Mouse (Mus musculus) fibroblast of lung, adult 2 months (primary cell): ENCODE results near the gene Sult2b1.

Experiments
- DNase-seq: peaks from one replicate; pipeline ENCODE4 v3.0.0-alpha.2; 2011; ENCODE audit warnings: low read depth

Gene Sult2b1

GRCm38 (mm10) chr7:45711316-45712021 lies 73.0 kb downstream of the Sult2b1 start:
- DNase-seq: no peak

DNA sequence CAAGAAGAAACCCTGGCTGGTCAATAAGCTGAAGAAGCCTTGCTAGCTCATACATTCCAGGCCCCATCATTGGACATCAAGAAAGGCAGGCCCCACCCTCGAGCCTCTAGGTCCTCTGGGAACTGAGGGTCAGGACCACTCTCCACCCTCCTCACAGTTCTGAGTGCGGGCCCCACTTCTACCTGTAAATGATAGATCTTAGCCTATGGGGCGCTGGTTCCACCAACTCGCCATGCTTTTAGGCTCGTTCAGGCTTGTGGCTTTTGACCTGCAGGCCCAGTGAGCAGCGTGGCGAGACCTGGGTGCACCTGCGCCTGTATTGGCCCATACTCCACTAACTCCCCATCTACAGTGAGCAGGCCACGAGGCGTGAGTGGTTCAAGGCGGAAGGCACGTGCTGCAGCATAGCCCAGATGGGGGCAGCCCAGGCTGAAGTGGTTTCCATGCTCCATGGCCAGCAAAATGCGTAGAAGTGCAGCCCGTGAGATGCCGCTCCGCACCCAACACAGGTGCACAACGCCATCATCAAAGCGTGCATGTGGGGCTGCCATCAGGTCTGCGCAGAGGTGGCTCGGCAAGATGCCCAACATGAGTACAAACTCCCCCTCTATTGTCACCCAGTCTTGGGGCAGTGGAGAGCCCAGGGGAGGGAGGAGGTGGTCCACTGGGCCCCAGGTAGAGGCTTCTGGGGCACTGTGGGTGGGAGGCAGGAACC lies 73.8 kb downstream of the Sult2b1 start:
- DNase-seq: no peak

- DNase-seq: no peak
Observed at GRCm38 (mm10) chr7:45709677-45710355, 74.7 kb downstream of the Sult2b1 start.

DNA sequence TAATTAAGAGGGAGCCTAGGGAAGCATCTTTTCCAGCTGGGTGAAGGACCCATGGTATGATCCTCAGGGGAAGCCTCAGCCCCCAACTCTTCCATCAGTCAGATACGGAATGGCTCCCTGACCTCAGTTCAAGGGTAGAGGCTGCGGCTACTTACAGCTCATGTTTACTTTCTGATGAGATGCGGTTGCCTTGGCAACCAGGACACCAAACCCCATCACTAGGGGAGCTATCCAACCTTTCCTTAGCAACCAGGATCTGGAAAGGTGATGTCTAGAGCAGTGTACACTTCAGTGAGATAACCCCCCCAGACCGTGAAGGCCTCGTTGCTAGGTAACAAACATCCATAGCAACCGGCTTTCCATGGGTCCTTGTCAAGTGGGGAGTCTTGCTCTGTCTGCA lies 75.4 kb downstream of the Sult2b1 start:
- DNase-seq: no peak

DNA sequence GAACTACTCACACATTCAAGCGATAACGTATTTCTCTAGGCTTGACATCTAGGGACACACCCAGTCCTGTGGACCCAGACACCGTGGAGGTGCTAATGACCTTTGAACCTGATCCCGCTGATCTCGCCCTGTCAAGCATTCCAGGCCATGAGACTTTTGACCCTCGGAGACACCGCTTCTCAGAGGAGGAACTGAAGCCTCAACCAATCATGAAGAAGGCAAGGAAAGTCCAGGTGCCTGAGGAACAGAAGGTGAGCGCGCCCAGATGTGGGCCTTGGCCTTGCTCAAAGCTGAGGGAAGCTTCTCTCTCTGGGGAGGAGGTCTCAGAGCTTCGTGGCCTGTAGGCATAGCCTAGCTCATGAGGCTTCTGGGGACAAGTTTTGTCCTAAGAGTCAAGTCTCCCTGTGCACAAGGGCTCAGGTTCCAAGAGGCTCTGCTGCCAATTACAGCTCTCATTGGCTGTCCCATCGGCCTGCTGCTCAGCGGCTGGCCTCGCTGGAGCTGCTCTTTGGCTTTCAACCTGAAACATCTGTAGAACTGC lies 76.2 kb downstream of the Sult2b1 start:
- DNase-seq: no peak

- peak; percentile 91 for DNase-seq
Observed at GRCm38 (mm10) chr7:45707375-45707967, 77.0 kb downstream of the Sult2b1 start.

DNA sequence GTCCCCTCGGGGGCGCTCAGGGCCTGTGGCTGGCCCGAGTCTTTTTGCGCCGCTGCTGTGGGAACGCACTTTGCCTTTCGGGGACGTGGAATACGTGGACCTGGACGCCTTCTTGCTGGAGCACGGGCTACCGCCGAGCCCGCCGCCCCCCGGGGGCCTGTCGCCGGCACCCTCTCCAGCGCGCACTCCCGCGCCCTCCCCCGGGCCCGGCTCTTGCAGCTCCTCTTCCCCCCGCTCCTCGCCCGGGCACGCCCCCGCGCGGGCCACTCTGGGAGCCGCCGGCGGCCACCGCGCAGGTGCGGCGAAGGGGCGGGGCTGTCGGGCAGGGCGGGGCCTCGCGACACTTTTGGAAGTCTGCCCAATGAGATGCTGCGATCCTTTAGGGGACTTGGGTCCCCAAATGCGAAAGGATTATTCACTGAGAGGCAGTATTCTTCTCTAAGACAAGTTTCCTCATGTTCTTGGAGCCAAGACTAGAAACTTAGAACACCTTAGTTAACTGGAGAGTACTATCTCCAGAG lies 77.7 kb downstream of the Sult2b1 start:
- DNase-seq: no peak

DNA sequence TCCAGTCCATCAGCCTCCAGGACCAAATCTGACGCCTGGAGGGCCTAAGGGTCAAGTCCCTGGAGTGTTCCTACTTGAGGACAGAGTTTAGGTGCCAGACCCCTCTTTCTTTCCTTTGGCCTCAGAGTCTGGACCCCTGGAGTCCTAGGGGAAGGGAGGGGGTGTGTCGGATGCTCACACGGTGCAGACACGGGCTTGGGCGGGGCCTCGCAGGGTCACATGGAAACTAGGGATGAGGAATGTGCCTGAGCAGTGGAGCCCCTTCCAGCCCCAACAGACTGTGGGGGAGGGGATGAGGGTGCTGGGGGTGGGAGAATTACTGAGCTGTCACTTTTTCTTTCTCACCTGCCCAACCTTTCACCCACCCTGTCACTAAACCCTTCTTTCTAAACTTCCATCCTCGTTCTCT lies 78.6 kb downstream of the Sult2b1 start:
- no peak for DNase-seq

DNA sequence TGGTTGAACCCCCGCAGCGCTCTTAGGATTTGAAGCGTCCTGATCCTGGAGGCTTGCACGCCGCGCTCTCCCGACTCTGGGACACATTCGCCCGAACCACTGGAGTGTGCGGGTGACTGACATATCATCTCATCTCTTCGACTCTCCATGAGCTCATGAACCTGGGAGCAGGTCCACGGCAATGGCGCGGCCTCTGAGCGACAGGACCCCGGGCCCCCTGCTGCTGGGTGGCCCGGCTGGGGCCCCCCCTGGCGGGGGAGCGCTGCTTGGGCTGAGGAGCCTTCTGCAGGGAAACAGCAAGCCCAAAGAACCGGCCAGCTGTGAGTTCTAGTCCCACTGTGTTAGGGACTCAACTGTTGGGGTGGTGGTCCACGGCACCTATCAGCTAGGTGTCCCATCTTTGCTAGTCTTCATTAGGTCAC lies 79.0 kb downstream of the Sult2b1 start:
- no peak for DNase-seq

DNA sequence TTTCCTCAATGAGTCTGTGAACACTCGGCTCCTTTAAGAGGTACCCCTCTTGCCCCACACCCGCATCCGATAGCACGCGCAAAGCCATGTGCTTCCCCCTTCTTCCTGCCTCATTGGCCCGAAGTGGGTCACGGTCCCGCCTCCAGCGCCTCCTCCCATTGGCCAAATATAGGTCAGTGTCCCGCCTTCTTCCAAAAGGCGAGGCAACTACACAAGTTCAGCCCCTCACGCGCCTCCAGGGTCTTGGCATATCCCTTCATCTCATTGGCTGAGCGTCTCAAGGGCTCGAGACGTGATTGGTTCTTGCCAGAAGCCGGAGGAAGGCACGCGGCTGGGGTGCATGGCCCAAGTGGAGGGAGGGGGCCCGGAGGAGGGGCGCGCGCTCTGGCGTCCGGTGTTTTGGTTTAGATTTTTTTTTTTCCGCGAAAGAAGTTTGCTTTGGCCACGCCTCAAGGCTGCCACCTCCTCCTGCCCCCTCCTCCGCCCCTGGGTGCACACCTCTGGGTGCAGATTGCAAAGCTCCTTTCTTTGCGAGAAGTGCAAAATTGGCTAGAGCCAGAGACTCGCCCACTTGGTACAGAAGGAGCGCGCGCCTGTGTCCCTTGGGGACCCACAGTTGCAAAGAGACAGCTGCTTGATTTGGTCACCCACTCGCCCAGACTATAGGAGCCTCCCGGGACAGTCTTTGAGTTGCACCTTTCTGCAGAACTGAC lies 79.6 kb downstream of the Sult2b1 start, which contains the start of gene Dbp:
Gene Dbp, plus strand, starts transcription at position 359 of the 713 bp plus-strand sequence.
- DNase-seq: peak; percentile 100

DNA sequence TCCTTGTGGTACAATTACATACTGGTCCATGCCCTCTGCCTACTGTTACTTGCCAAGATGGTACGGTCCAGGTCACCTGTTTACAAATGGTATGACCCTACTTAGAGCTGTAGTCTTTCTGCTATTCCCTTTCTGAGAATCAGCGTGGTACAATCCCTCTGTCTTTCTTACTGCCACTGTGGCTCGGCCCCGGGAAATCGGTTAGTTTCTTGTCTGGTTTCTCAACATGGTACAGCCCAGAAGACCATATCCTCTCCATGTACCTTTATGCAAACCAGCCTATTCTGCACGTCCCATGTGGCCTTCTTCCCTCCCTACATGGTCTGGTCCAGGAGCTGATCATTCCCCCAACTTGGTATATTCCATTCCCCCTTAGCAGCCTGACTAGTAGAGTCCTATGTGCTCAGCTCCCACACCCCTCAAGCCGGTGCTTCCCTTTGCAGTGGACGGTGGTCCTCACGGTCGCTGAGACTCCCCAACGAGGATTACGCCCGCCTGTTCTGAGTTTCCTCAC lies 80.4 kb downstream of the Sult2b1 start:
- DNase-seq: no peak

- no peak for DNase-seq
Observed at GRCm38 (mm10) chr7:45703521-45704033, 80.9 kb downstream of the Sult2b1 start.

DNA sequence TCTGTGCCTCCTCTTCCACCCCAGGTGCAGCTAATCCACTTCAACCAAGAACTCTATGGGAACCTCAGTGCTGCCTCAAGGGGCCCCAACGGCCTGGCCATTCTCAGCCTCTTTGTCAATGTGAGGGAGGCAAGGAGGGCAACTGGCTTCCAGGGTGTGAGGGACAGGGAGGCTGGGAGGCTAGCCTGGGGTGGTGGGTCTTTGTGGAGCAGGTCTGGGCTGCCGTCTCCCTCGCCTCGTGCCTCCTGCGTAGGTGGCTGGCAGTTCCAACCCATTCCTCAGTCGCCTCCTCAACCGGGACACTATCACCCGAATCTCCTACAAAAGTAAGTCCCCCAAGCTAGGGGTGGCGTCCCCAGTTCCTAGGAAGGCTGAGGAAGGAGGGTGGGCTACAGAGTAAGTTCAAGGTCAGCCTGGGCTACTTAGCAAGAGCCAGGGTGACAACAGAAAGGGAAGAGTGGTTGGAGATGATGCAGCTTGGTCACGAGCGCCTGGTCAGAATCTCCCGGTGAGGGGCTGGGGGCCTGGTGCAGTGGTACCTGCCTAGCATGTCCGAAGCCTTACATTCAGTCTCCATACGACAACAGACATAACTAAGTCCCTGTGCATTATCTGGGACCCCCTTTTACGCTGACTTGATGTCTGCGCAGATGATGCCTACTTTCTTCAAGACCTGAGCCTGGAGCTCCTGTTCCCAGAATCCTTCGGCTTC lies 81.5 kb downstream of the Sult2b1 start:
- no peak for DNase-seq

- DNase-seq: no peak
Observed at GRCm38 (mm10) chr7:45702316-45702715, 82.2 kb downstream of the Sult2b1 start.

GRCm38 (mm10) chr7:45701607-45702006 lies 82.9 kb downstream of the Sult2b1 start:
- no peak for DNase-seq

- DNase-seq: no peak
Observed at GRCm38 (mm10) chr7:45701072-45701471, 83.4 kb downstream of the Sult2b1 start.

DNA sequence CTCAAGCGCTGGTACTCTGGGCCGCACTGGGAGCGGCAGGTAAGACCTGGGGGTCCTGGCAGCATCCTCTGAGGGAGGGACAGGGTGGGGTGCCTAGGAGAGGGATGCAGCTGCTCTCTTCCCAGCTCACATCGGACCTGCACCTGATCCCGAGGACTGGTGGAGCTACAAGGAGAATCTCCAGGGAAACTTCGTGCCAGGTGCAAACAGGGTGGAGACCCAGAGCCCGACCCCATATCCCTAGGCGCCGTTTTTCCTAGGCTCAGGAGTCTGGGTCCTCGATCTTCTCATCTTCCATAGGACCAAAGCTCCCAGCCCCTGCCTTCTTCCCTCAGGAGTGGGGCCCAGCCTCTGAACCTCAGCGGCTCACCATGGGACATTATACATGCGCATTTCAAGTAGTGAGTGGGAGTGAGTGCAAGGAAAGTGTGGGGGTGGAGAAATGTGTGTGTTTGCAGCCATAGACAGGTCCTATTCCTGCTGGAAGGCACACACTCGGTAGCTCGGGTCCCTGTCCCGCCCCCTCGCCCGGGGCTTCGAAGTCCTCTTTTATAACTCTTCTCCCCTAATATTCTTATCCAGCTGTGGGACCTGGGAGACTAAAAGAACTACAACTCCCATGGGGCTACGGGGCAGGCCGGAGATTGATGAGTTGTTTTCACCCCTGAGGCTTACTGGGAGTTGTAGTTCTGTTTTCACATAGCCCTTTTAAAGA lies 84.0 kb downstream of the Sult2b1 start:
- DNase-seq: no peak

DNA sequence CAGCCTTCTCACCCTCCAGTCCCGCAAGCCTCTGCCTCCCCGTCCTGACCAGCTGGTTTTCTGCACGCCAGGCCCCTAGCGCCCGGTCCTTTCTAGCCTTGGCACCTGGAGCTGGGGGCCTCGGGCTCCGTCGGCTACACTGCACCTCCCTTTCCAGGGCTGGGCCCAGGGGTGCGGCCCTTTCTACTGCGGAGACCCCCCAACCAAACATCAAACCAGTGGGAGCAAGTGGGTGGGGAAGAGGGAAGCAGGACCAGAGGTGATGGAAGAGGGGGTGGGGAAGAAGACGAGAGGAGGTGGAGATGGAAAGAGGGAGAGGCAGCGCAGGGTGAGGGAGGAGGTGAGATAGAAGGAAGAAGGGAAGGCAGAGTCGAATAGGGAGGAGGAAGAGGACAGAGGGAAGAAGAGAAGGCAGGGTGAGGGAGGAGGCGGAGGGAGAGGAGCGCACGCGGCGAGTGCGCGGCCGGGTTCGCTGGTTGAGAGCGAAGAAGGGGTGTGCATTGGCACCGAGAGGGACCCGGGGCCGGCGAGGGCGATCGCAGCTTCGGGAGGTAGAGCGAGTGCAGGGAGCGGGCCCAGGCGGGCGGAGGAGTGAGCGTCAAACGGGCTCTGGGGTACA lies 84.8 kb downstream of the Sult2b1 start, which contains the start of gene Car11:
Gene Car11, plus strand, starts transcription at position 321 of the 619 bp plus-strand sequence.
- DNase-seq: no peak

DNA sequence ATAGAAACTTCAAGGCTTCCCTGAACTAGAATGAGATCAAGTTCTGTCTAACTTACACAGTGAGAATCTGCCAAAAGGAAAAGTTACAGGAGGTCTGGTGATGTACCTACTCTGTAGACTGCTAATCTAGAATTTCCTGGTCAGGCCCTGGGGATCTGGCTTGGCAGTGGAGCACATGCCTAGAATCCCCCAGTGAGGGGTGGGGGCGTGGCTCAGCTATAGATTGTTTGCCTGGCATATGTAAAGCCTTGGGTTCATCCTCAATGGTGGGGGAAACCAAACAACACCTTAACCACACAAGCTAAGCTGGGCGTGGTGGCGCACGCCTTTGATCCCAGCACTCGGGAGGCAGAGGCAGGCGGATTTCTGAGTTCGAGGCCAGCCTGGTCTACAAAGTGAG lies 86.6 kb downstream of the Sult2b1 start:
- no peak for DNase-seq
